Mouse (Mus musculus) lung, adult 2 months (tissue): ENCODE data around the gene Zfand2a. TPM values are rescaled to one million over a fixed set of nuclear protein-coding genes. Genes with fewer than 3 reads are reported as not detected.

Source experiments
- DNase-seq: peaks from one replicate; pipeline ENCODE4 v3.0.0; 2022
- H3K4me1 ChIP-seq: fragments of 200-500 bp; 2 replicates; pipeline ENCODE4 v1.6.1; 2011; ENCODE audit warnings: low read length; ENCODE audit not compliant: control insufficient read depth, insufficient read depth
- H3K4me3 ChIP-seq: fragments of 200-500 bp; replicated peaks from 2 replicates; pipeline ENCODE3; 2011; ENCODE audit warnings: low read depth, mild to moderate bottlenecking, control low read depth, low read length; ENCODE audit errors: extremely low read depth
- CTCF ChIP-seq: fragments of 200-500 bp; IDR thresholded peaks from 2 replicates; pipeline ENCODE4 v1.5.1; 2011; ENCODE audit warnings: mild to moderate bottlenecking, low read length, control low read depth; ENCODE audit not compliant: insufficient read depth
- POLR2A ChIP-seq: fragments of 200-500 bp; IDR thresholded peaks from 2 replicates; pipeline ENCODE4 v1.6.1; 2011; ENCODE audit warnings: low read depth, mild to moderate bottlenecking, control low read depth, low read length, borderline replicate concordance; ENCODE audit errors: extremely low read depth
- WGBS: fragments of 180-500 bp; shearing (Covaris S2); methylation state at CpG from one replicate; pipeline ENCODE4 v1.1.7; 2018; 5-methylcytosine and 5-hydroxymethylcytosine counted together
- polyA plus RNA-seq: library from polyadenylated mRNA; depleted of rRNA; stranded (reverse); fragments of >200 nt; gene quantifications from 2 replicates; pipeline ENCODE4 v1.2.3, GENCODE M21; 2012

Zfand2a gene
- polyA plus RNA-seq, 1 experiment: 19.6 TPM

DNA sequence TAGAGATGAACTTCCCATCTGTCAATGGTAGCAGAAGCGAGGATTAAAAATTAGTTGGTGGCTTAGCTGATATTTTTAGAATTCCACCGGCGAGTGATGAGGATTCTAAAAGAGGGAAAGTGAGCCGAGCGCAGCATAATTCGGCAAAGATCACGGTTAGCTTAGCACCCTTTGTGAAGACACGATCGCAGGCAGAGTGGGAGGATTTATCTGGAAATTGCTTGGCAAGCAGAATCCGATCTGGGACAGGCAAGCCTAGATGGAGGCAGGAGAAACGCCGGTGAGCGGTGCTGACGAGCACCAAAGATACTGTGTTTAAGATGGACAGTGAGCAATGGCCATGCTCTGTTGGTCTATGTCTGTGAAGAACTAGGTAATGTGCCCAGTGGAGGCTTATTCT is 17.9 kb upstream of the Zfand2a start:
- TF ChIP-seq POLR2A (no peak), CTCF (no peak)
- Histone ChIP-seq H3K4me1 (no peaks in the 10 kb centered on the region), H3K4me3 (no peak overlapping the region)
- WGBS: 80% methylated on average over 14 of the region's 14 CpGs
- no peak for DNase-seq

DNA sequence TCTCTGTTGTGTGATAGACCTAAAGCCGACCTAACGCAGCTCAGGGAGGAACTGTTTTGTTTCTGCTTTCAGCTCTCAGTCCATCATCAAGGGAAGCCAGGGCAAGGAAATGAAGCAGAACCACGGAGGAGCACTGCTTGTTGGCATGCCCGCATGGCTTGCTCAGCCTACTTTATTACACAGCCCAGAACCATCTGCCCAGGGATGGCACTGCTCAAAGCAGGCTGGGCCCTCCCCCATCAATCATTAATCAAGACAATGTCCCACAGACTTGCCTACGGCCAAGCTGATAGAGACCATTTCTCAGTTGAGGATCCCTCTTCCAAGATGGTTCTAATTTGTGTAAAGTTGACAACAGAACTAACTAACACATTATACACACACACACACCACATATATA is 14.4 kb upstream of the Zfand2a start:
- no peak for DNase-seq
- TF ChIP-seq CTCF (no peak), POLR2A (no peak)
- H3K4me3 ChIP-seq: no peak overlapping the region
- 49% methylated on average over 5 of the region's 5 CpGs for WGBS
- H3K4me1 ChIP-seq: no peaks in the 10 kb centered on the region

DNA sequence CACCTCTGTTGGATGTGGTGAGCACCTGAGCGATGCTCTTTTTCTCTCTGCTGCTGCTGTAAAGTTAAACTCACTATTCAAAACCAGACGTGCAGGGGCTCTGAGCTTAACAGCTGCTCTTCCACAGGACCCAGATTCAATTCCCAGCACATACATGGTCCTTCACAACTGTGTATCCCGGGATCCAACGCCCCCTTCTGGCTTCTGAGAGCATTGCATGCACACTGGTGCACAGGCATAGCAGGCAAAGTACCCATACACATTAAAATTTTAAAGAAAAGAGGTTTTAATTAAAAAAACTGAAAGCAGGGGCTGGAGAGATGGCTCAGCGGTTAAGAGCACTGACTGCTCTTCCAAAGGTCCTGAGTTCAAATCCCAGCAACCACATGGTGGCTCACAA is 12.6 kb upstream of the Zfand2a start:
- no peak overlapping the region for H3K4me3 ChIP-seq
- WGBS: 52% methylated on average over 5 of the region's 5 CpGs
- TF ChIP-seq POLR2A: no peak
- TF ChIP-seq CTCF: no peak
- DNase-seq: no peak
- no peaks in the 10 kb centered on the region for H3K4me1 ChIP-seq

- WGBS: 31% methylated on average over 22 of the region's 22 CpGs
- no peak for TF ChIP-seq POLR2A
- no peak for TF ChIP-seq CTCF
- Histone ChIP-seq H3K4me1 (no peaks in the 10 kb centered on the region), H3K4me3 (no peak overlapping the region)
- DNase-seq: no peak
Observed at GRCm38 (mm10) chr5:139495019-139495669, 10.8 kb upstream of the Zfand2a start.

- no peak overlapping the region for H3K4me3 ChIP-seq
- H3K4me1 ChIP-seq: no peaks in the 10 kb centered on the region
- no peak for TF ChIP-seq CTCF
- no peak for TF ChIP-seq POLR2A
- 55% methylated on average over 5 of the region's 5 CpGs for WGBS
- no peak for DNase-seq
Observed at GRCm38 (mm10) chr5:139493690-139494089, 9.3 kb upstream of the Zfand2a start.

- no peak overlapping the region for H3K4me3 ChIP-seq
- no peak for DNase-seq
- WGBS: 58% methylated on average over 8 of the region's 8 CpGs
- H3K4me1 ChIP-seq: no peaks in the 10 kb centered on the region
- no peak for TF ChIP-seq POLR2A
- TF ChIP-seq CTCF: no peak
Observed at GRCm38 (mm10) chr5:139491348-139491747, 7.0 kb upstream of the Zfand2a start.

DNA sequence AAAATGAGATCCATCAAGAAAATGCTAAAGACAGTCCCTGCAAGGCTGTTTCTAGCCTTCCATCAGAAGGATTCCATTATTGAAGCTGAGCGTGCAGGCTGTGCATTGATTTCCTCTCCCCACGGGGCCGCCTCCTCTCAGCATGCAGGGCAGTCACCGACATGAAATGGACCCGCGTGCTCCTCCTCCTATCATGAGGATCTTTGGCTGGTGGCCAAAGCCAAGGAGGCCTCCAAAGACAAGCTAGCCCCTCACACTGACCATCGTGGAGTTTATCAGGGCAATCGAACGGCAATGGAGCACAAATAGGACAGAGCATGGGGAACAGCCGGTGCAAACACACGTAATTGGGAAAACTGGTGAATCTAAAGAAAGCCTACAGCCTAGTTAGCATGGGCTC is 5.8 kb upstream of the Zfand2a start:
- WGBS: 72% methylated on average over 11 of the region's 11 CpGs
- Histone ChIP-seq H3K4me3 (no peak overlapping the region), H3K4me1 (no peaks in the 10 kb centered on the region)
- no peak for DNase-seq
- no peak for TF ChIP-seq POLR2A
- TF ChIP-seq CTCF: no peak

GRCm38 (mm10) chr5:139483171-139483848 is 1.0 kb downstream of the Zfand2a start:
- peak overlapping the region; percentile 95 for H3K4me3 ChIP-seq
- TF ChIP-seq POLR2A (no peak), CTCF (no peak)
- peaks cover 3% of the 10 kb centered on the region; the same call in 1 of the 2 replicates for H3K4me1 ChIP-seq
- DNase-seq: no peak
- 37% methylated on average over 14 of the region's 14 CpGs for WGBS

GRCm38 (mm10) chr5:139480406-139480805 is 3.9 kb downstream of the Zfand2a start:
- Histone ChIP-seq H3K4me3 (no peak overlapping the region), H3K4me1 (peaks cover 3% of the 10 kb centered on the region; the same call in 1 of the 2 replicates)
- TF ChIP-seq CTCF (no peak), POLR2A (no peak)
- 86% methylated on average over 10 of the region's 10 CpGs for WGBS
- no peak for DNase-seq

- no peak overlapping the region for H3K4me3 ChIP-seq
- 83% methylated on average over 8 of the region's 8 CpGs for WGBS
- H3K4me1 ChIP-seq: peaks cover 3% of the 10 kb centered on the region; the same call in 1 of the 2 replicates
- DNase-seq: no peak
- no peak for TF ChIP-seq POLR2A
- no peak for TF ChIP-seq CTCF
Observed at GRCm38 (mm10) chr5:139479088-139479487, 5.3 kb downstream of the Zfand2a start.
